In genomic region chr9:18744639-18745038, GRCm38 (mm10) we compare ENCODE assay signal across 9 mouse cellular contexts. TPM values are rescaled to one million over a fixed set of nuclear protein-coding genes. Genes with fewer than 3 reads are reported as not detected.
DNase-seq lines count a peak whose midpoint lies in the region; ATAC-seq and TF ChIP-seq lines count a peak whose summit lies in the region.
"Had no signal": no experiment of that assay in that cellular context is flagged by ENCODE, and none has a peak within 500 bp of the region (broad histone marks: within the 10 kb centered on the region; RNA-seq: fewer than 3 reads in every experiment).

No protein-coding gene starts in this region.

- ATAC-seq in kidney, embryonic 14.5 days (ENCODE audit: low FRiP score, low TSS enrichment): 0 out of 2 replicates have a peak, but pooled peaks have one; percentile 35
- 0 out of 2 replicates have a peak, but pooled peaks have one; percentile 44 for ATAC-seq in limb, embryonic 13.5 days (ENCODE audit: low FRiP score, low read depth)
- no peak for ATAC-seq in heart, embryonic 11.5 days (replicated peaks; ENCODE audit: insufficient number of reproducible peaks, low FRiP score, low TSS enrichment)

- H3K27ac ChIP-seq in kidney, embryonic 14.5 days (ENCODE audit: low read depth, low read length): no peak overlapping the region
- no peak overlapping the region for H3K27ac ChIP-seq in limb, embryonic 13.5 days
- no peak overlapping the region for H3K27ac ChIP-seq in heart, embryonic 11.5 days (ENCODE audit: low read depth, low read length)

- TF ChIP-seq CTCF in E14TG2a.4 (conservative IDR thresholded peaks at IDR 0.05; ENCODE audit: low read length): peak; percentile 60

- no peaks in the 10 kb centered on the region for H3K27me3 ChIP-seq in kidney, embryonic 14.5 days (ENCODE audit: control insufficient read depth, insufficient read depth, low read length)
- H3K27me3 ChIP-seq in E14TG2a.4 (ENCODE audit: insufficient read depth, low read length): no peaks in the 10 kb centered on the region
- no peaks in the 10 kb centered on the region for H3K27me3 ChIP-seq in limb, embryonic 13.5 days
- H3K27me3 ChIP-seq in heart, embryonic 11.5 days (ENCODE audit: control insufficient read depth, insufficient read depth, low read length): no peaks in the 10 kb centered on the region

- no peak overlapping the region for H3K4me2 ChIP-seq in kidney, embryonic 14.5 days (replicated peaks; ENCODE audit: low read depth, low read length)
- H3K4me2 ChIP-seq in limb, embryonic 13.5 days (replicated peaks): no peak overlapping the region
- no peak overlapping the region for H3K4me2 ChIP-seq in heart, embryonic 11.5 days

- DNase-seq in kidney, adult 11 months: no peak
- DNase-seq in embryo, embryonic 9.5 days (ENCODE audit: extremely low spot score): peak; percentile 14
- no peak for DNase-seq in right cerebral cortex, postnatal 14 days
- no peak for DNase-seq in cerebellum, adult 18-20 months

- no peaks in the 10 kb centered on the region for H3K36me3 ChIP-seq in kidney, embryonic 14.5 days (ENCODE audit: control insufficient read depth, insufficient read depth, low read length)
- no peaks in the 10 kb centered on the region for H3K36me3 ChIP-seq in E14TG2a.4 (ENCODE audit: insufficient read depth, low read length)
- no peaks in the 10 kb centered on the region for H3K36me3 ChIP-seq in limb, embryonic 13.5 days
- H3K36me3 ChIP-seq in heart, embryonic 11.5 days (ENCODE audit: control insufficient read depth, insufficient read depth, low read length): no peaks in the 10 kb centered on the region

- H3K4me1 ChIP-seq in kidney, embryonic 14.5 days (ENCODE audit: control insufficient read depth, insufficient read depth, low read length): no peaks in the 10 kb centered on the region
- H3K4me1 ChIP-seq in E14TG2a.4 (replicated peaks; ENCODE audit: low read depth, low read length): peaks cover 11% of the 10 kb centered on the region
- no peaks in the 10 kb centered on the region for H3K4me1 ChIP-seq in limb, embryonic 13.5 days
- H3K4me1 ChIP-seq in heart, embryonic 11.5 days (ENCODE audit: control insufficient read depth, insufficient read depth, low read length): no peaks in the 10 kb centered on the region

- H3K9ac ChIP-seq in kidney, embryonic 14.5 days (ENCODE audit: low read depth, low read length): no peak overlapping the region
- H3K9ac ChIP-seq in limb, embryonic 13.5 days: no peak overlapping the region
- H3K9ac ChIP-seq in heart, embryonic 11.5 days (ENCODE audit: low read depth, low read length): no peak overlapping the region

- H3K4me3 ChIP-seq in kidney, embryonic 14.5 days (ENCODE audit: low read length): no peak overlapping the region
- H3K4me3 ChIP-seq in E14TG2a.4 (replicated peaks; ENCODE audit: low read length): no peak overlapping the region
- H3K4me3 ChIP-seq in limb, embryonic 13.5 days: no peak overlapping the region
- no peak overlapping the region for H3K4me3 ChIP-seq in heart, embryonic 11.5 days (ENCODE audit: low read depth, low read length)

- no peaks in the 10 kb centered on the region for H3K9me3 ChIP-seq in kidney, embryonic 14.5 days (ENCODE audit: control insufficient read depth, low read length)
- no peaks in the 10 kb centered on the region for H3K9me3 ChIP-seq in E14TG2a.4 (ENCODE audit: low read length)
- no peaks in the 10 kb centered on the region for H3K9me3 ChIP-seq in limb, embryonic 13.5 days
- no peaks in the 10 kb centered on the region for H3K9me3 ChIP-seq in heart, embryonic 11.5 days (replicated peaks; ENCODE audit: control insufficient read depth, low read length)

- 30% methylated on average over 5 of the region's 5 CpGs for WGBS in kidney, embryonic 14.5 days
- WGBS in limb, embryonic 13.5 days: 24% methylated on average over 5 of the region's 5 CpGs
- WGBS in heart, embryonic 11.5 days (ENCODE audit: insufficient replicate concordance): 24% methylated on average over 5 of the region's 5 CpGs

RNA-seq across cellular contexts. Expression of gene Olfr24, which starts 19.2 kb away (rescaled TPM):
- not detected in 2 replicates for polyA plus RNA-seq in kidney, embryonic 14.5 days (2014; fragmentation: Nextera tagmentation; extraction: Ambion mirVana)
- polyA plus RNA-seq in limb, embryonic 13.5 days (2015; fragmentation: Nextera tagmentation; extraction: Ambion mirVana): not detected in 2 replicates
- polyA plus RNA-seq in heart, embryonic 11.5 days (2014; fragmentation: Nextera tagmentation; extraction: Ambion mirVana): not detected in 2 replicates
- polyA plus RNA-seq: liver, embryonic 16.5 days had no signal
